Mouse (Mus musculus) urinary bladder, postnatal 36 days (tissue): ENCODE data around the gene Crybg2.

Source experiments
- DNase-seq, 2 experiments: peaks; one replicate each; pipeline ENCODE4 v3.0.0; 2022; ENCODE audit warnings: low spot score in 2 of 2, mixed read lengths in 1 of 2

Gene Crybg2

DNA sequence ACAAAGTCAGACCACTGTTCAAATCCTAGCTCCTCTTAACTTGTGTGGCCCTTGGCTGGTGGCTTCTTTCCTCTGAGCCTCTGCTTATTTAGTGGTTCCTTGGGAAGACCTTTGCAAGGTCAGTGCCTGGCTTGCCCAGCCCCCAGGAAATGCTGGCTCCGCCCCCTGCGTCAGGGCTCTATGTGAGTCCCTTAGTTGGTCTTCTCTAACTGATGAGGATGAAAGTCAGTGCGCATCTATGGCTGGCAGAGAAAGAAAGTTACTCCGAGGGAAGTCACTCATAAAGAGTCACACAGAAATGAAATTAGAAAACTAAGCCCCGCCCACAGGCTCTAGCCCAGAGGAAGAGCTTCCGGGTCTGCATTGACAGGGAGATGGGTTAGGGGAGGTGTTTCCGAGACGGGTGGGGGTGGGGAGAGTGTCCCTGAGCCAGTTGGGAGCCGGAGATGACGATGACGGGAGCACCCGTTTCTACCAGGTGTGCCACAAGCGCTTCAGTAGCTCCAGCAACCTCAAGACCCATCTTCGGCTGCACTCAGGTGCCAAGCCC lies 2.4 kb upstream of the Crybg2 start:
- no peak for DNase-seq

- no peak for DNase-seq
Observed at GRCm38 (mm10) chr4:134058908-134059307, 1.7 kb upstream of the Crybg2 start.

- DNase-seq = peak; percentile 31 to 43
Observed at GRCm38 (mm10) chr4:134061166-134061830, 683 bp downstream of the Crybg2 start.

DNA sequence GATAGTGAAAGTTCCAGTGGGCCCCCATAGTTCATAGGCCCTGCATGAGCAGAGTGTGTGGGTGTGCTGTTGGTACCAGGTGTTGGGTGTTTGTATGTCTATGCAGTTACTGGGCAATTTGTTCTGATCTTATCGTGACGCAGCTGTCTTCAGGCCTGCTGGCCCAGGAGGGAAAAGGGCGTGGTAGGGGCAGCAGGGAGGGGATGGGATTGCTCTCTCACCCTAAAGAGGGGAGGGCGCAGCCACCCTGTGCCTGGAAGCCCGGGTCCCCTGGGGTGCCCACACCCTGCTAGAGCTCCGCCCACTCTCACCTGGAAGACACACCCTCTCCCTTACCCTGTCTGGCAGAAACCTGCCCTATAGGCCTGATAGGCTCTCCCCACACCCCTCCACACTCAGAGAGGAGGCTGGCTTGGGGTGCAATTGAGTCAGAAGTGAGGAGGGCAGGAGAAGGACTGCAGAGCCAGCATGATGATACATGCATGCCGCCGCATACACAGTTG lies 1.4 kb downstream of the Crybg2 start:
- DNase-seq = peak; percentile 46 to 61

DNA sequence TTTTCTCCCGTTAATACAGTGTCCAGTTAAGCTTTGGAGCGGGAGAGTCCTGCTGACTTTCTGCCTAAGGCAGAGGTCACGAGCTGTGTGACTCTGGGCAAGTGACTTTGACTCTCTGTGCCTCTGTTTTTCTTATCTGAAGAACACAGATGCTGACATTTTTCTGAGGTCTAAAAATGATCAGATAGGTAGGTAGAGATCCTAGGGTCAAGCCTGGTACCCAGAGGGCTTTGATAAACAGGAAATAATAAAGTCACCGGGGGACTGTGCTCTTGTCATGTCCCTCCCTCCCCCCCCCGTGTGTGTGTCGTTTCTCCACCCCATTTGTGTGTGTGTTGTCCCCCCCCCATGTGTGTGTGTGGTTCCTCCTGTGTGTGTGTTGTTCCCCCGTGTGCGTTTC lies 1.9 kb downstream of the Crybg2 start:
- DNase-seq = no peak

DNA sequence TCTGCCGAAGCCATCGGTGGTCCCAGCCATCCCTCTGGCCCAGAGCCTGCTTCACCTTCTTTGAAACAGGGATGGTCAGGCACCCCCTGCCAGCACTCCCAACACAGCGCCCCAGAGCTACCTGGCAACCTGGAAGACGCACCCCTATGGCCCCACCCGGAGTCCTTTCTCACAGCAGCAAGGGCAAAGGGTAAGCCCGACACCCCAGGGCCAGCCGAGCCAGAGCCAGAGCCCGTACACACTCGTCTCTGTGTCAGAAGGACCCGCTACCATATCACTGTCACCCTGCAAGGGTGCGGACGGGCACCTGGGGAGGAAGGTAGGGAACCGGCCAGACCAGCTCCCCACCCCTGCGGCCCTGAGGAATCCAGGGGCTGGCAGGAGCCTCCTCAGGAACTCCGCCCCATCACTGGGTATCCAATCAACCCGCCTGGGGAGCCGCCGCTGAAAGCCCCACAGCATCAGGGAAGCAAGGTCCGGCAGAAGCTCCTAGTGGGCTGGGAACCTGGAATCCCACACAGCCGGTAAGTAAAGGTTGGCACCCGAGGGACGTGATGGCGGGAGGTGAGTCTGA lies 4.9 kb downstream of the Crybg2 start:
- peak; percentile 55 to 70 for DNase-seq

- DNase-seq = peak in 1 of 2 experiments; percentile 20
Observed at GRCm38 (mm10) chr4:134067383-134067782, 6.8 kb downstream of the Crybg2 start.

DNA sequence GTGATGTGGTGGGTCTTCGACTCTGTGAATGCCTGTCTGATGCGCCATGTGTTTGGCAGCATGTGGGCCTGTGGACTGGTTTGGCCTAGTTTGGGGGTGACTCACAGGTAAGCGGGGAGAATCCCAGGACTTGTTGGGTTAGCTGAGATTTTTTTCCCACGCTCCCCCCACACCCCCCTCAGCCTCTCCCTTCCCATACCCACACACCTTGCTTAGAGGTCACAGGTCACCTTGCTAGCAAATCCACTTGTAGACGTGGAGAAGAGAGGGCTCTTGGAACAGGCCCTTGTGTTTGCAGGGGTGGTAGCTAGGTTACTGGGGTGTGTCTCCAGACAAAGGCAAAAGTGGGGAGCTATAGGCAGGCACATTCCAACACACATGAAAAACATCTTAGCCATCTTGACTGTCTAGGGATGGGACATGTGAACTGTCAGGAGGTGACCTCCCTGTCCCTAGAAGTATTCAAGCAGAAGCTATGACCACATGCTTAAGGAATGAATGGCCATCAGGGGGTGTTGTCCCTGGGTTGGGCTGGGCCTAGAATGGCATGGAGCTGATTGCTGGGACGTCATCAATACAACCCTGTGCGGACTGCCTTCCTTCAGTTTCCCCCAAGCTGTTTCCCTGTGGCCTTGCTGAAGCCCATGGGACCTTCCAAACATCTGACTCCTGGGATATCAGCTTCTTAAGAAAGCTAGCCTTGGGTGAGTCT lies 7.4 kb downstream of the Crybg2 start:
- peak; percentile 39 to 42 for DNase-seq

GRCm38 (mm10) chr4:134068793-134069580 lies 8.4 kb downstream of the Crybg2 start:
- DNase-seq = no peak

- DNase-seq = no peak
Observed at GRCm38 (mm10) chr4:134078694-134079093, 18.1 kb downstream of the Crybg2 start.

GRCm38 (mm10) chr4:134080674-134081073 lies 20.1 kb downstream of the Crybg2 start:
- no peak for DNase-seq

- DNase-seq = peak; percentile 77 to 81
Observed at GRCm38 (mm10) chr4:134081730-134082386, 21.2 kb downstream of the Crybg2 start.

DNA sequence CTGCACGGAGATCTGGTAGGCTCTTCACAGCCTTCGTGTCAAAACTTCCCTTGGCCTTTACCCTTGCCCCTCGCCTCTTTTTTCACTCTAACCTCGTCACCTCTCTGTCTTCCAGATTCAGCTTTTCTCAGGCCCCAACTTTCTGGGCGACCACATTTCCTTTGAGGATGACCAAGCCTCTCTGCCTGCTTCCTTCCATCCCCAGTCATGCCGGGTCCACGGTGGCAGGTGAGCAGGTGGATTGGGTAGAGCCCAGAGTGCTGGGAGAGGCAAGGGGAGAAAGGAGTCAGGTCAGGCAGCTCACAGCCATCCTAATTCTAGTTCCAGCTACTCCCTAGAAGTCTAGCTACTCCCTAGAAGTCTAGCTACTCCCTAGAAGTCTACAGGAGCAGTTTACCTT lies 21.8 kb downstream of the Crybg2 start:
- DNase-seq = no peak

DNA sequence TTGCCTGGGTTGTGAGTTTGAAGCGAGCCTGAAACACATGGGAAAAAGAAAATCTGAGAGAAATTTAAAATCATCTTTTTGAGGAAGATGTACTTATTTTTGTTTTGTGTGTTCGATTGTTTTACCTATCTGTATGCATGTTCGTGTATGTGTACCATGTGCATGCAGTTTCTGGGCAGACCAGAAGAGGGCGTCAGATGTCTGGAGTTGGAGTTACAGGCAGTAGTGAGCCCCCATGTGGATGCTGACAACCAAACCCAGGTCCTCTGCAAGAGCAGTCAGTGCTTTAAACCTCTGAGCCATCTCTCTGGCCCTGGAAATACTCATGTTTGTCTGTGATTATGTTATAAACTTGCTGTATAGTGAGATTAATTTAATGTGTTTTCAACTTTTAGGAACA lies 24.4 kb downstream of the Crybg2 start:
- no peak for DNase-seq

- peak in 1 of 2 experiments; percentile 14 for DNase-seq
Observed at GRCm38 (mm10) chr4:134087412-134087811, 26.8 kb downstream of the Crybg2 start.

- no peak for DNase-seq
Observed at GRCm38 (mm10) chr4:134089029-134089428, 28.4 kb downstream of the Crybg2 start.

- DNase-seq = no peak
Observed at GRCm38 (mm10) chr4:134090521-134091224, 30.1 kb downstream of the Crybg2 start.

- DNase-seq = no peak
Observed at GRCm38 (mm10) chr4:134091225-134091529, 30.6 kb downstream of the Crybg2 start.

GRCm38 (mm10) chr4:134092382-134093288 lies 32.0 kb downstream of the Crybg2 start:
- DNase-seq = peak; percentile 36 to 45
